ENCODE assay signal across 9 mouse cellular contexts in genomic region chr7:30954971-30955520, GRCm38 (mm10). TPM values are rescaled to one million over a fixed set of nuclear protein-coding genes. Genes with fewer than 3 reads are reported as not detected.
DNase-seq lines count a peak whose midpoint lies in the region; ATAC-seq and TF ChIP-seq lines count a peak whose summit lies in the region.
"Had no signal": no experiment of that assay in that cellular context is flagged by ENCODE, and none has a peak within 500 bp of the region (broad histone marks: within the 10 kb centered on the region; RNA-seq: fewer than 3 reads in every experiment).

No protein-coding gene starts in this region.

- no peaks in the 10 kb centered on the region for H3K27me3 ChIP-seq in kidney, postnatal 0 days (ENCODE audit: insufficient read depth, low read length)
- H3K27me3 ChIP-seq in embryonic facial prominence, embryonic 13.5 days, result no peaks in the 10 kb centered on the region
- H3K27me3 ChIP-seq in hindbrain, embryonic 16.5 days (replicated peaks; ENCODE audit: control insufficient read depth, insufficient read depth, low read length), result no peaks in the 10 kb centered on the region
- H3K27me3 ChIP-seq in midbrain, embryonic 15.5 days (replicated peaks), result no peaks in the 10 kb centered on the region

- WGBS in kidney, postnatal 0 days, result 78% methylated on average over 12 of the region's 12 CpGs
- WGBS in embryonic facial prominence, embryonic 13.5 days, result 83% methylated on average over 12 of the region's 12 CpGs
- WGBS in hindbrain, embryonic 16.5 days, result 76% methylated on average over 12 of the region's 12 CpGs
- WGBS in midbrain, embryonic 15.5 days, result 89% methylated on average over 12 of the region's 12 CpGs

- H3K9ac ChIP-seq in kidney, postnatal 0 days (ENCODE audit: low read depth, low read length), result peak overlapping the region; percentile 99; the same call in 1 of the 2 replicates
- peak overlapping the region; percentile 99 for H3K9ac ChIP-seq in embryonic facial prominence, embryonic 13.5 days
- H3K9ac ChIP-seq in hindbrain, embryonic 16.5 days (ENCODE audit: low read depth, low read length), result peak overlapping the region; percentile 19; the same call in 1 of the 2 replicates
- H3K9ac ChIP-seq in midbrain, embryonic 15.5 days, result peak overlapping the region; percentile 97; the same call in 1 of the 2 replicates

- no peak for DNase-seq in kidney, postnatal 0 days (ENCODE audit: low spot score)
- no peak for DNase-seq in kidney, postnatal 14 days
- no peak for DNase-seq in urinary bladder, postnatal 36 days (ENCODE audit: low spot score in 2 of 2)
- DNase-seq in right cerebral cortex, postnatal 14 days, result no peak
- no peak for DNase-seq in layer of hippocampus, adult 18-20 months (ENCODE audit: low spot score in 2 of 2)

- no peak overlapping the region for H3K27ac ChIP-seq in kidney, postnatal 0 days
- H3K27ac ChIP-seq in embryonic facial prominence, embryonic 13.5 days, result no peak overlapping the region
- H3K27ac ChIP-seq in hindbrain, embryonic 16.5 days (ENCODE audit: low read depth, low read length), result no peak overlapping the region
- no peak overlapping the region for H3K27ac ChIP-seq in midbrain, embryonic 15.5 days

- no peak for TF ChIP-seq CTCF in kidney, postnatal 0 days (IDR thresholded peaks at IDR 0.05; ENCODE audit: low read depth)

- peak overlapping the region; percentile 94; the same call in 1 of the 2 replicates for H3K4me3 ChIP-seq in kidney, postnatal 0 days (replicated peaks; ENCODE audit: low read depth, low read length)
- peak overlapping the region; percentile 91 for H3K4me3 ChIP-seq in embryonic facial prominence, embryonic 13.5 days
- peak overlapping the region; percentile 87 for H3K4me3 ChIP-seq in hindbrain, embryonic 16.5 days (ENCODE audit: low read length)
- H3K4me3 ChIP-seq in midbrain, embryonic 15.5 days, result peak overlapping the region; percentile 92

- peaks cover 14% of the 10 kb centered on the region; the same call in 1 of the 2 replicates for H3K4me1 ChIP-seq in kidney, postnatal 0 days (replicated peaks; ENCODE audit: insufficient read depth, low read length)
- H3K4me1 ChIP-seq in embryonic facial prominence, embryonic 13.5 days, result peaks cover 23% of the 10 kb centered on the region
- H3K4me1 ChIP-seq in hindbrain, embryonic 16.5 days (ENCODE audit: control insufficient read depth, insufficient read depth, low read depth, low read length), result peaks cover 18% of the 10 kb centered on the region
- H3K4me1 ChIP-seq in midbrain, embryonic 15.5 days, result peaks cover 26% of the 10 kb centered on the region

- no peaks in the 10 kb centered on the region for H3K9me3 ChIP-seq in kidney, postnatal 0 days (replicated peaks; ENCODE audit: low read length)
- no peaks in the 10 kb centered on the region for H3K9me3 ChIP-seq in embryonic facial prominence, embryonic 13.5 days
- no peaks in the 10 kb centered on the region for H3K9me3 ChIP-seq in hindbrain, embryonic 16.5 days (ENCODE audit: control insufficient read depth, low read length)
- H3K9me3 ChIP-seq in midbrain, embryonic 15.5 days, result no peaks in the 10 kb centered on the region

- H3K4me2 ChIP-seq in kidney, postnatal 0 days (ENCODE audit: low read length), result peak overlapping the region; percentile 74
- peak overlapping the region; percentile 82 for H3K4me2 ChIP-seq in embryonic facial prominence, embryonic 13.5 days
- peak overlapping the region; percentile 65 for H3K4me2 ChIP-seq in hindbrain, embryonic 16.5 days (ENCODE audit: low read length)
- H3K4me2 ChIP-seq in midbrain, embryonic 15.5 days, result peak overlapping the region; percentile 84

- H3K36me3 ChIP-seq in kidney, postnatal 0 days (ENCODE audit: insufficient read depth, low read length), result peaks cover 34% of the 10 kb centered on the region
- H3K36me3 ChIP-seq in embryonic facial prominence, embryonic 13.5 days, result peaks cover 65% of the 10 kb centered on the region
- peaks cover 21% of the 10 kb centered on the region for H3K36me3 ChIP-seq in hindbrain, embryonic 16.5 days (ENCODE audit: control insufficient read depth, insufficient read depth, low read length)
- H3K36me3 ChIP-seq in midbrain, embryonic 15.5 days (replicated peaks), result peaks cover 29% of the 10 kb centered on the region; the same call in 1 of the 2 replicates

- no peak for ATAC-seq in kidney, postnatal 0 days (replicated peaks; ENCODE audit: low FRiP score, low read depth)
- ATAC-seq in embryonic facial prominence, embryonic 13.5 days (ENCODE audit: insufficient number of reproducible peaks, insufficient read depth, low FRiP score, low TSS enrichment, low read depth), result no peak
- ATAC-seq in hindbrain, embryonic 16.5 days, result no peak
- ATAC-seq in midbrain, embryonic 15.5 days (replicated peaks), result 0 out of 2 replicates have a peak, but pooled peaks have one; percentile 6

RNA-seq across cellular contexts. Expression of gene Usf2, which starts 1.6 kb away (rescaled TPM):
- 21.9 and 22.3 TPM in 2 replicates for polyA plus RNA-seq in kidney, postnatal 0 days (2015; fragmentation: Nextera tagmentation; extraction: Ambion mirVana)
- polyA plus RNA-seq in embryonic facial prominence, embryonic 13.5 days (2015; fragmentation: Nextera tagmentation; extraction: Ambion mirVana), result 21.9 and 25.0 TPM in 2 replicates
- polyA plus RNA-seq in hindbrain, embryonic 16.5 days (2015; fragmentation: Nextera tagmentation; extraction: Ambion mirVana), result 25.7 and 27.3 TPM in 2 replicates
- polyA plus RNA-seq in midbrain, embryonic 15.5 days (2015; fragmentation: Nextera tagmentation; extraction: Ambion mirVana), result 32.3 and 32.6 TPM in 2 replicates
- total RNA-seq in layer of hippocampus, adult 18-20 months (2021), result 100 to 1,000 TPM; 134 to 139 TPM

RNA-seq across cellular contexts. Expression of gene Hamp, which starts 11.2 kb away (rescaled TPM):
- polyA plus RNA-seq in kidney, postnatal 0 days (2015; fragmentation: Nextera tagmentation; extraction: Ambion mirVana), result not detected in 2 replicates
- polyA plus RNA-seq in embryonic facial prominence, embryonic 13.5 days (2015; fragmentation: Nextera tagmentation; extraction: Ambion mirVana), result not detected in 2 replicates
- not detected in 2 replicates for polyA plus RNA-seq in hindbrain, embryonic 16.5 days (2015; fragmentation: Nextera tagmentation; extraction: Ambion mirVana)
- not detected in 2 replicates for polyA plus RNA-seq in midbrain, embryonic 15.5 days (2015; fragmentation: Nextera tagmentation; extraction: Ambion mirVana)
- not detected for total RNA-seq in layer of hippocampus, adult 18-20 months (2021)
- total RNA-seq: monocyte, adult 5-6 weeks had no signal

RNA-seq across cellular contexts. Expression of gene Lsr, which starts 18.2 kb away (rescaled TPM):
- 58.4 and 60.6 TPM in 2 replicates for polyA plus RNA-seq in kidney, postnatal 0 days (2015; fragmentation: Nextera tagmentation; extraction: Ambion mirVana)
- 26.1 and 29.3 TPM in 2 replicates for polyA plus RNA-seq in embryonic facial prominence, embryonic 13.5 days (2015; fragmentation: Nextera tagmentation; extraction: Ambion mirVana)
- 24.1 and 27.8 TPM in 2 replicates for polyA plus RNA-seq in hindbrain, embryonic 16.5 days (2015; fragmentation: Nextera tagmentation; extraction: Ambion mirVana)
- polyA plus RNA-seq in midbrain, embryonic 15.5 days (2015; fragmentation: Nextera tagmentation; extraction: Ambion mirVana), result 21.7 and 24.3 TPM in 2 replicates
- 1 to 10 TPM; 6.6 to 7.6 TPM for total RNA-seq in layer of hippocampus, adult 18-20 months (2021)

RNA-seq across cellular contexts. Expression of gene Fam187b, which starts 18.5 kb away (rescaled TPM):
- polyA plus RNA-seq in kidney, postnatal 0 days (2015; fragmentation: Nextera tagmentation; extraction: Ambion mirVana), result 8.9 and 9.2 TPM in 2 replicates
- 1.5 and 2.6 TPM in 2 replicates for polyA plus RNA-seq in embryonic facial prominence, embryonic 13.5 days (2015; fragmentation: Nextera tagmentation; extraction: Ambion mirVana)
- 0.63 and 0.82 TPM in 2 replicates for polyA plus RNA-seq in hindbrain, embryonic 16.5 days (2015; fragmentation: Nextera tagmentation; extraction: Ambion mirVana)
- polyA plus RNA-seq in midbrain, embryonic 15.5 days (2015; fragmentation: Nextera tagmentation; extraction: Ambion mirVana), result 0.23 and 0.68 TPM in 2 replicates
- total RNA-seq in layer of hippocampus, adult 18-20 months (2021), result under 1 TPM in 1 of 2 experiments, not detected in 1; 0.18 TPM
- total RNA-seq: monocyte, adult 5-6 weeks had no signal

RNA-seq across cellular contexts. Expression of gene Hamp2, which starts 30.6 kb away (rescaled TPM):
- polyA plus RNA-seq in kidney, postnatal 0 days (2015; fragmentation: Nextera tagmentation; extraction: Ambion mirVana), result not detected in 2 replicates
- polyA plus RNA-seq in embryonic facial prominence, embryonic 13.5 days (2015; fragmentation: Nextera tagmentation; extraction: Ambion mirVana), result 1.0 and 1.4 TPM in 2 replicates
- polyA plus RNA-seq in hindbrain, embryonic 16.5 days (2015; fragmentation: Nextera tagmentation; extraction: Ambion mirVana), result 0.44 TPM in 1 of 2 replicates, not detected in the other
- polyA plus RNA-seq in midbrain, embryonic 15.5 days (2015; fragmentation: Nextera tagmentation; extraction: Ambion mirVana), result 0.49 TPM in 1 of 2 replicates, not detected in the other
- total RNA-seq in layer of hippocampus, adult 18-20 months (2021), result not detected
- total RNA-seq: monocyte, adult 5-6 weeks had no signal

Comparison
In these comparisons a context has a peak if more than half of its experiments do, and no peak if none do; other contexts are left out.
1. H3K9ac ChIP-seq: peak in every context shown above with its lines; median percentile 99 in kidney, postnatal 0 days; 99 in embryonic facial prominence, embryonic 13.5 days; 97 in midbrain, embryonic 15.5 days; 19 in hindbrain, embryonic 16.5 days.